Mouse (Mus musculus) C3H10T1/2 (cell line): ENCODE data around the gene Hsd17b14. TPM values are rescaled to one million over a fixed set of nuclear protein-coding genes. Genes with fewer than 3 reads are reported as not detected.

Experiments
- polyA plus RNA-seq, 2 experiments: library from polyadenylated mRNA; unstranded; fragments of >200 nt; fragmentation: generic; extraction: Trizol; gene quantifications; one replicate each; pipeline ENCODE4 v1.2.1; 2012; ENCODE audit warnings: missing spikeins in 2 of 2

Hsd17b14 gene
- 1 to 10 TPM in 1 of 2 experiments, under 1 TPM in 1; 0.71 to 5.8 TPM for polyA plus RNA-seq

DNA sequence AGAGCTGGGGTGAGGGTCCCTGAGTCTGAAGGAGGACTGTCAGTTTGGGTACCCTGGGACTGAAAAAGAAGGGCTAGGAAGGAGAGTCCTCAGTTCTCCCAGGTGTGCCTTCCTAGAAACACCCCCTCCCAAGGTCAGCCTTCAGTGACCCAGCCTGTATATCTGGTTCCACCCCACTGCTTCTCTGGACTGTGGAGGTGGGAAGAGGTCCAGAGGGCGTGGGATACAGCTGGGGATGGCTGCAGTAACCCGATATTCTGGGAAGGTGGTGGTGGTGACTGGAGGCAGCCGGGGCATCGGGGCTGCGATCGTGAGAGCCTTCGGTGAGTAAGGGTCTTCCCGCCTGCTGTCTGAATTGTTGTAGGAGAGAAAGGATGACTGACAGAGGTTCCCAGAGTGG, at the start of gene Hsd17b14:
Gene Hsd17b14, plus strand, starts transcription at position 150 of the 400 bp plus-strand sequence.

DNA sequence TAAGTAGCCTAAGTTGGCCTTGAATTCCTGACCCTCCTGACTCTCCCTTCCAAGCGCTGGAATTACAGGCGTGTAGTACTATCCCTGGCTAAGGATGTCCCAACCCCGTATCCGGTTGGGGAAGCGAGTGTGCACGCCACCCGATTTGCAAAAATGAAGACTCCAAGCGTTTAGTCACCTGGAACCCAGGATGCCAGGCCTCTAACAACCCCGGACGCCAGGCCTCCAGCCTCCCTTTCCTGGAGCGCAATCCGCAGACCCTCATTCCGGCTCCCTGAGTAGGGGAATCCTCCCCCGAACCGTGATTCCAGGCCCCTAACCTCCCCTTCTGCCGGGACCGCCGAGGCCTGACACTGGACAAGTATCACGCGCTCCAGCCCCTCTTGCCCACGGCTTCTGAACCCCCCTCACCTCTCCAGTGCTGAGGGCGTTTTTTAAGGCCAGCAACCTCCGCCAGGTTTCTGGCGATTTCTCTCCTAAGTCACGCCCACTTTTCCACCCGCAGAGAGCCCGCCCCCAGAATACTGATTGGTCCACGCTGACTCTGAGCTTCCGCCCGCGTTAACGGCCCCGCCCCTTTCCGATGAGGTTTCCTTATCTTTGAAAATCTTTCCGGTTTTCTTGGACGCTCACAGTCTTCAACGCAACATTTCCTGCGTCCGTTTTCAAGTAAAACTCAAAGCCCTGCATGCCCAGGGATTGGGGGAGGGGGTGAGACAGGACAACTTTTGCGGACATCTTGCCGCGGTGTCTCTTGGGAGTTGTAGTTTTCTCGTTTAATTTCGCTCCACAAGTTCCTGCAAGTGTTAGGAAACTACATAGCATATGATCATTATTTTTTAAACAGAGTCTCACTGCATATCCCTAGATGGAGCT, 44.5 kb upstream of the Hsd17b14 start, which contains the start of gene Nucb1:
Gene Nucb1, minus strand, starts transcription at position 495 of the 876 bp plus-strand sequence.

DNA sequence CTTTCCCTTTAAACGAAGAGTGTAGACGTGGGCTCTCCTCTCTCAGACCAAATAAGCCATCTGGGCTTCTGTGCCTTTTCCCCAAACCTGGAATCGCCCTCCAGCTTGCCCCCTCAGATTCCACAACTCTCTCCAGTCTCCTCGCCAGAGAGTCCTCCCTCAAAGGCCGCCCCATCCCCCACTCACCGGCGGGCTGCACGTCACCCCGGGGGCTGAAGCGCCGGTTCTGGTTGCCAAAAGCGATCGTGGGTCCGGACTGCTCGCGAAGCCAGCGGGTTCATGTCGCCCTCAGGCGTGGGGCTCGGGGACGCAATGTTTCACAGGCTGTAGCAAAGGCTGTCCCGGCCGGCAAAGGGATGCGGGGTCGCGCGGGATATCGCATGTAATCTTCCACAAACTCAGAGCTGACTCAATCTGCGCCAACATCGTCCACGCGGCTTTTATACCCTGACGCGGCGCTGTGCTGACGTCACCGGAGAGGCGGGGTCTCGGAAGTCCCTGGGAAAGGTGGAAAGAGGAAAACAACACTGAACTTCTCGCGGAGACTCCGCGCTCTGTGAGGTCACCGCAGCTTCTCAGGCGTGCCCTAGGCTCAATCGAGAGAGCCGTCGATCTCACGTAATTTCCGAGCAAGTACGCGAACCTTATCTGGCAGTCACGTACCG, 28.8 kb upstream of the Hsd17b14 start, which contains the start of the genes Ppp1r15a and Plekha4:
Gene Ppp1r15a, minus strand, starts transcription at position 460 of the 665 bp plus-strand sequence.
Gene Plekha4, plus strand, starts transcription at position 522 of the 665 bp plus-strand sequence.

DNA sequence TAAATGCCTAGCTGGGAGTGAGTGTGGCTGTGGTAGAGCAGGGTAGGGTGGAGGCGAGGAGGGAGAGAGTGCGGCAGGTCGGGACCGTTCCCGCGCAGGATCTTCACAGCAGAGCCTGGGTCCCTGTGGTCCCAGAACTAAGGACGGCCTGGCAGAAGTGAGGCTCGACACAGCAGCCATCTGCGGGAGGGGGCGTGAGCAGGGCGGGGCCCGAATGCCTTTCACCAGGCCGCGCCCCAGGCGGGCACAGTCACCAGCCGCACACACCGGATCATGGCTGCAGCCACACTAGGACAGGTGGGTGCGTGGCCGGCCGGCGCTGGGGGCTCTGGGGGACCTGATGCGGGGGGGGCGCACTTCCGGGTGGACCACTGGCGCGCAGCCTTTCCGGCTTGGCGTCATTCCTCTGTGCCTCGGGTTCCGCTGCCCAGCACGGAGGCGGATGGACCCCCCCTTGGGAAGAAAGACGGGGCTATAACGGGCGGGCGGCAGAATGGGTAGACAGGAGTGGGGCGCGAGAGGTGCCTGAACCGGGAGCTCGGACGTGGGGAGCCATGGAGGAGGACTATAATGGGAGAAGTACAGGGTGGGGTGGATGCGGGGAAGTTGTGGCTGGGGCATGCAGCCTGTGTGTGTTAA, 15.5 kb downstream of the Hsd17b14 start, which contains the start of gene Bcat2:
Gene Bcat2, plus strand, starts transcription at position 51 of the 639 bp plus-strand sequence.

DNA sequence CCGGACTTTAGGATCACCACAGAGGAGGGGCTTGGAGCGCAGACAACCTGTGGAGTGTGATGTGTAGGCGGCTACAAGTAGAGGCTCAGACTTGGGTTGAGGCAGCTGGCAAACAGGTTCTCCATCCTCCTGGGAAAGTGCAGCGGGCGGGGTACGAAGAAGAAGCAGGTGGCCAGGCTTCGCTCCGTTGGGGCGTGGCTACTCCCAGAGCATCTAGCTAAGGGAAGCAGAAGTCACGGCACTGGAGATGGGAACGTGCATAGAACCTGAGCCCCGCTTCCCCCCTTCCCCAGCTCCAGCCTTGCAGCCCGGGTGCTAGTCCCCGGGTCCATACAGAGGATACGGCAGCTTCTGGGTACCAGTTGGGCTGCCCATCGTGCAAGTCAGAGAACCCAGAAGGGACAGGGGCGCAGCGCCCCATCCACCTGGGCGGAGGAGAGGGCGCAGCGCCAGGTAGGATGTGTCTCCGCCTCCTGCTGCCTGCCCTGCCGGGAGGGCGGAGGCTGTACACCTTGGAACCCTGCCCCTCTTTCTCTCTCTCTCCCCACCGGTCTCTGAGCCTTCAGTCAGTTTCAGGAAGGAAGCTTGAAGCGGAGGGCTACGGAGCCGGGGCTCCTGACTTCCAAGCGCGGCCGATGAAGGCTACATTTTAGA, 62.5 kb downstream of the Hsd17b14 start, which contains the start of gene Fut1:
Gene Fut1, plus strand, starts transcription at position 248 of the 654 bp plus-strand sequence.

Other genes with a start within 250 kb of the Hsd17b14 start
- 10 to 100 TPM; 23.4 to 26.2 TPM for gene Trpm4, start 221.1 kb upstream of the Hsd17b14 start, polyA plus RNA-seq
- under 1 TPM; 0.02 to 0.06 TPM for gene Hrc, start 219.6 kb upstream of the Hsd17b14 start, polyA plus RNA-seq
- 1 to 10 TPM; 1.1 to 2.1 TPM for gene Ppfia3, start 187.9 kb upstream of the Hsd17b14 start, polyA plus RNA-seq
- 1 to 10 TPM in 1 of 2 experiments, under 1 TPM in 1; 0.23 to 1.8 TPM for gene Lin7b, start 184.3 kb upstream of the Hsd17b14 start, polyA plus RNA-seq
- gene Snrnp70, start 159.2 kb upstream of the Hsd17b14 start, polyA plus RNA-seq: 100 to 1,000 TPM; 229 to 271 TPM
- not detected for gene Kcna7, start 149.2 kb upstream of the Hsd17b14 start, polyA plus RNA-seq
- under 1 TPM; 0.35 to 0.94 TPM for gene Ntf5, start 141.2 kb upstream of the Hsd17b14 start, polyA plus RNA-seq
- under 1 TPM in 1 of 2 experiments, not detected in 1; 0.11 TPM for gene Lhb, start 134.1 kb upstream of the Hsd17b14 start, polyA plus RNA-seq
- 10 to 100 TPM; 10.3 to 18.4 TPM for gene Gys1, start 120.0 kb upstream of the Hsd17b14 start, polyA plus RNA-seq
- gene Ruvbl2, start 116.8 kb upstream of the Hsd17b14 start, polyA plus RNA-seq: 100 to 1,000 TPM in 1 of 2 experiments, 10 to 100 TPM in 1; 68.4 to 154 TPM
- gene Ftl1, start 95.0 kb upstream of the Hsd17b14 start, polyA plus RNA-seq: over 10,000 TPM in 1 of 2 experiments, 1,000 to 10,000 TPM in 1; 3,673 to 13,112 TPM
- 100 to 1,000 TPM; 253 to 519 TPM for gene Bax, start 88.0 kb upstream of the Hsd17b14 start, polyA plus RNA-seq
- gene Tulp2, start 73.0 kb upstream of the Hsd17b14 start, polyA plus RNA-seq: 1 to 10 TPM in 1 of 2 experiments, under 1 TPM in 1; 0.09 to 1.7 TPM
- gene Gm45808, start 68.1 kb upstream of the Hsd17b14 start, polyA plus RNA-seq: not detected
- under 1 TPM; 0.07 to 0.21 TPM for gene Dhdh, start 66.1 kb upstream of the Hsd17b14 start, polyA plus RNA-seq
- 100 to 1,000 TPM in 1 of 2 experiments, 10 to 100 TPM in 1; 66.5 to 268 TPM for gene Nucb1, start 44.5 kb upstream of the Hsd17b14 start, polyA plus RNA-seq
- 10 to 100 TPM in 1 of 2 experiments, 1 to 10 TPM in 1; 9.1 to 24.6 TPM for gene Ppp1r15a, start 28.6 kb upstream of the Hsd17b14 start, polyA plus RNA-seq
- 10 to 100 TPM in 1 of 2 experiments, under 1 TPM in 1; 0.27 to 17.6 TPM for gene Plekha4, start 28.6 kb upstream of the Hsd17b14 start, polyA plus RNA-seq
- 10 to 100 TPM; 37.7 to 68.6 TPM for gene Bcat2, start 15.3 kb downstream of the Hsd17b14 start, polyA plus RNA-seq
- gene Fgf21, start 60.6 kb downstream of the Hsd17b14 start, polyA plus RNA-seq: under 1 TPM in 1 of 2 experiments, not detected in 1; 0.27 TPM
- not detected for gene Fut1, start 62.4 kb downstream of the Hsd17b14 start, polyA plus RNA-seq
- not detected for gene Izumo1, start 66.9 kb downstream of the Hsd17b14 start, polyA plus RNA-seq
- gene Rasip1, start 72.6 kb downstream of the Hsd17b14 start, polyA plus RNA-seq: under 1 TPM; 0.05 to 0.07 TPM
- 1 to 10 TPM in 1 of 2 experiments, under 1 TPM in 1; 0.05 to 1.3 TPM for gene Mamstr, start 85.1 kb downstream of the Hsd17b14 start, polyA plus RNA-seq
- under 1 TPM in 1 of 2 experiments, not detected in 1; 0.06 TPM for gene Fut2, start 111.5 kb downstream of the Hsd17b14 start, polyA plus RNA-seq
- gene Ntn5, start 129.1 kb downstream of the Hsd17b14 start, polyA plus RNA-seq: 1 to 10 TPM in 1 of 2 experiments, under 1 TPM in 1; 0.04 to 3.3 TPM
- 1 to 10 TPM in 1 of 2 experiments, under 1 TPM in 1; 0.42 to 1.3 TPM for gene Sec1, start 139.5 kb downstream of the Hsd17b14 start, polyA plus RNA-seq
- gene Car11, start 144.9 kb downstream of the Hsd17b14 start, polyA plus RNA-seq: 10 to 100 TPM in 1 of 2 experiments, under 1 TPM in 1; 0.81 to 21.1 TPM
- 10 to 100 TPM; 13.0 to 47.5 TPM for gene Dbp, start 150.2 kb downstream of the Hsd17b14 start, polyA plus RNA-seq
- 1,000 to 10,000 TPM; 3,564 to 8,503 TPM for gene Rpl18, start 160.6 kb downstream of the Hsd17b14 start, polyA plus RNA-seq
- gene Sphk2, start 163.1 kb downstream of the Hsd17b14 start, polyA plus RNA-seq: 10 to 100 TPM; 13.6 to 20.8 TPM
- under 1 TPM; 0.05 to 0.09 TPM for gene Fam83e, start 166.3 kb downstream of the Hsd17b14 start, polyA plus RNA-seq
- gene Spaca4, start 170.9 kb downstream of the Hsd17b14 start, polyA plus RNA-seq: under 1 TPM in 1 of 2 experiments, not detected in 1; 0.12 TPM
- under 1 TPM; 0.12 to 0.25 TPM for gene Lmtk3, start 228.8 kb downstream of the Hsd17b14 start, polyA plus RNA-seq
- gene Sult2b1, start 229.8 kb downstream of the Hsd17b14 start, polyA plus RNA-seq: under 1 TPM; 0.11 to 0.41 TPM